Mouse (Mus musculus): ENCODE measurements around the gene Cyp2a12.
"Not testable (repeated sequence)": the region's sequence is repeated elsewhere in the genome, so short reads cannot be mapped to it uniquely, and the experiment has no call there.

Cyp2a12 gene

DNA sequence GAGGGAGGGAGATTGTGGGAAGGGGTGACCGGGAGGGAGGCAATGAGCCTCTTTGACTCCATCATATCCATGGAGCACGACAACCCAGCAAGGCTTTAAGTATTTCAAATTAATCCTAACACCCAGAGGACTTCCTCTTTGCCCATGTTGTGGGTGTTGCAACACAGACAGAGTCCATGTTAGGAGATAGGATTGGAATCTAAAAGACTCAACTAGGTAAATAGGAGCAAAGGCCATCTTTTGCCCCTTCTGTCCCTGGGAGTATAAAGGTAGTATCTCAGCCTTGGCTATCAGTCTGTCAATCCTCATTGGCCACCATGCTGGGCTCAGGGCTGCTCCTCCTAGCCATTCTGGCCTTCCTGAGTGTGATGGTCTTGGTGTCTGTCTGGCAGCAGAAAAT, at the start of gene Cyp2a12:
TSS of gene Cyp2a12 (plus strand) at position 293 of the 400 bp plus-strand sequence.
- DNase-seq, result no peak

DNA sequence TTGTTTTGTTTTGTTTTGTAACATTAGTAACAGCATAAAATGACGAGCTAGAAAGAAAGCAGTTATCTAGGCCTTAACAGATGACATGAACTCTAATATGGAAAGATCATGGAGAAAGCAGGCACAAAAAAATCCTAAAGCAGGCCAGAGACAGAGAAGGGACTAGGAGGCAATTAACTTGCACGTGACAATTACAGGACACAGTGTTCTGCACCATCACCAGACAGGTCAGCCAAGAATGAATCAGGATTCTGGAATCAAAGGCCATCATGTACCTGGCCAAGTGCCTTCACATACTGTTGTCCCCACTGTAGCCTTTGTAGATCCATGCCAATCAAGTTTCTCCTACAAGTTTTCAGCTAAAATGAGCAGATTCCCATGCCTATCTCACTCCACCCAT, 47.4 kb upstream of the Cyp2a12 start:
- not testable (repeated sequence) for DNase-seq

DNA sequence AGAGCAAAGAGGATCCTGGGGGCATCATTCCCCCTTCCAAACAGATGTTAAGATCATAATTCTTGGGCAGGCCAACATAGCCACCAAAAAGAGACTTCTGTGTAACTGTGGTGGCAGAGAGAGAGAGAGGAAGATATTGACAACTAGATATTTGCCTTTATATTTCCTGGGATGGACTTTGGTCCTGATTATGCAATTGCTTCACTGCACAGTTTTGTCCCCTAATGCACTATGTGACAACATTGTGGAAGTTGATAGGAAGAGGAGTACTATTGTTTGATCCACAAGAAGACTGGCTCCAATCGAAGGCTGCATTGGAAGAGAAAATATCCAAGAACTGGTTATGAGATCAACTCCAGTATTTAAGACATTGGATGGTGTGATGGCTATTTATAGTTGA, 46.9 kb upstream of the Cyp2a12 start:
- not testable (repeated sequence) for DNase-seq

DNA sequence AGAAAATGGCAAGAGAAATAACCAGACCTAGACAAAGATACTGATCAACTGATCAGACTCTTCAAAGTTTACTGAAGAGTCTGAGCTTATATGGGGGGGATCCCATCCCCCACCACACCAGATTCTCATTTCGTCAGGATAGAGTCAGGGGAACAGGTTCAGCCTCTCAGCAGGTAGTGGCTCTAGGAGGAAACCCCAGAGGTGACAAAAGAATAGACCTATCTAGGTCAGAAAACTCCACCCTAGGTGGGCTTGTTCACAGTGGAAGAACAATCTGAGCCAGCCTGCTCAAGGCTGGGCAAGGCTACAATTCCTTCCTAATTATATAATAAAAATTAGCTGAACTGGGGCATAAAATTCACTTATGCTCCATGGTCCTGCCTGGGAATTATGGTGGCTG, 46.3 kb upstream of the Cyp2a12 start:
- no peak for DNase-seq

DNA sequence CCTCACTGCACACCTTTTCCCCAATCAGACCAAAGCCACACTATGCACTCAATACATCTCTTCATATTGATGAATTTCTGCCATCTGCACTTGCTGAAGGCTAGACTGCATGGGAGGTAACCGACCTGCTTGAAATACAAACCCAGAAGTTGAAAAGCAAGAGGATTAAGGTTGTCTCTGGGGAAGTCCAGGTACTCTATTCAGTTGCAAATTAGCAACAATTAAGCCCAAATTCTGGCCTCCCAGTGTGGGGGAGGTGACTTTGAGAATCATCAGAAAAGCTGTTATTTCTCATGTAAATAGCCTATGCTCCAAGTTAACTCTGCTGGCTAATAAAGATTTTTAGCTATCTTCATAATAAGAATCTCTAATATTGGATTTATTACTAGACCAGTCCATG, 45.7 kb upstream of the Cyp2a12 start:
- not testable (repeated sequence) for DNase-seq

DNA sequence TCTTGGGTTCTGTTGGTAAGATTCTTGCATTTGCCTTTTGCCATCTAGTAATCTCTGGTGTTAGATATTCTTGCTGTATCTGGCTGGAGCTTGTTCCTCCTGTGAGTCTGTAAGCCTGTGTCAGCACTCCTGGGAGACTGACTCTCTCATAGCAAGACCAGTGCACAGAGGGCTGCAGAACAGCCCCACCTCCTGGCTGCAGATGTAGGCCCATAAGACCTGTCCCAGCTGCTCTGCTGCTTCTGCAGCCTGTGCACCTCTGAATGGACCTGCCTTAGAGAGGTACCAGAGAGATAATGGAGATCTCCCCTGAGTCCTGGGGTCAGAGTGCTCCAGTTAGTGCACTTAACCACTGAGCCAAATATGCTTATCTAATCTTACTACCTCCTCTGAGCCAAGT, 2.3 kb upstream of the Cyp2a12 start:
- DNase-seq, result peak; percentile 6

DNA sequence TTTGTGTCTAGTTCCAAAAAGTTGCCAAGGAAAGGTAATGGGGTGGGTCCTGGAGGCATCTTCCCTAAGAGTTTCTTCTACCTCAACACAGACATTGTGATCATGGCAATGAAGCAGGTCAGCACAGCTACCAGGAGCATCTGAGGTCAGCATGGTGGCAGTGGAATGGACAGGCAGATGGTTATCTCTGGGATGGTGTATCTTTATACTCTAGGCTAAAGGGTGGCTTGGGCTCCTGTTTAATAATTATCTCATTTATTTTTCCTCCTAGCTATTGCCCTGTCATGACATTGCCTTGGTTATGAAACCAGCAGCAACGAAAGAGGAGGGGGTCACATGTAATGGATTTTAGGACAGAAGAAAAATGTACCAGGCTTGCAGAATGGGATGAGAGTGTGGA, 20.0 kb downstream of the Cyp2a12 start:
- DNase-seq, result not testable (repeated sequence)

DNA sequence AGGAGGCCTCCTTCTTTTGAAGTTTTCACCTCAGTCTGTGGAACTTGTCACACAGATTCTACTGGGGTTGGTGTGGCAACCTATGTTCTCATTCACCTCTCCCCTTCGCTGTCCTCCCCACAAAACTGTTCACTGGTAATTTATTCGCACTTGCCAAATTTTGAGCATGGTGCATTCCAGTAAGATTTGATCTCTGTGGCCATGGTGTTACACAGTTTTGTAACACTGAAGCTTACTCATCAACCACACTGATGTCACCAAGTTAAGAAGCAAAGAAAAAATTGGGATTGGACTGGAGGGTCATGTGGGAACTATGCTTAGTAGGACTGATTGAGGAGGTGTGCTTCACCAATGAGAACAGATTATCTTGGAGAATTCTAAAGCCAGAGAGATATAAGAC, 30.5 kb downstream of the Cyp2a12 start:
- DNase-seq, result not testable (repeated sequence)

DNA sequence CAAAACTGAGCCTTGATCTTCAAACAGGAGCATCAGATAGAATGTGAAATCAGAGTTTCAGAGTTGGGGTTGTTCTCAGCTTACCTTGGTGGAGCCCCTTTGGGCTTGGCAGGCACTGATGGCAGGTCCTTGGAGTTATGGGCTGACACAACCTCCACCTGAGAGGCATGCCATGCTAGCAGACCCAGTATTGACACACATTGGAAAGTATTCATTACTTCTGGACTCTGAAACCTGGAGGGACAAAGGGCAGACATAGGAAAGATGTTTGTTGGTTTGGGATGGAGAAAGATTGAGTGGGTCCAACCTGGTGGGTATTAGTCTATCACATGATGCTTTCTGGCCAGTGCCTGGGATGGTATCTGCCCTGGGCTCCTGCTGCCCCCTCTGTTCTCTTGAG, 31.0 kb downstream of the Cyp2a12 start:
- DNase-seq, result not testable (repeated sequence)

DNA sequence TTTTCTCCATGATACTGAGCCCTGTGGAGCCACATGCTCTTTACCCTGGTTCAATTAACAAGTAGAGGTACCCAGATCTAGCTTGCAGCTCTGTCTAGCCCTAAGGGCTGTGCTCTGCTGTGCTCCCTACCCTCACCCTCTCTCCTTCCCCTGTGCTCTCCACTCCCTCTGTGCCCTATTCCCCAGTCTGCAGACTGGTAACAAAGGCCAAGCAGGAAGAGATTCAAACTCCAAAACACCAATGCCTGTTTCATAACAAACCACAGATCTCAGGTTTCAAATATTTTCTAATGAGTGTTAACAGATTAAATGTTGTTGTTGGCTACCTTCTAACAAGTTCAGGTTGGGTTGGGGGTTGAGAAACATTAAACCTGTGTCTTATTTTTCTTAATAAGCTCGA, 49.8 kb downstream of the Cyp2a12 start:
- no peak for DNase-seq

DNA sequence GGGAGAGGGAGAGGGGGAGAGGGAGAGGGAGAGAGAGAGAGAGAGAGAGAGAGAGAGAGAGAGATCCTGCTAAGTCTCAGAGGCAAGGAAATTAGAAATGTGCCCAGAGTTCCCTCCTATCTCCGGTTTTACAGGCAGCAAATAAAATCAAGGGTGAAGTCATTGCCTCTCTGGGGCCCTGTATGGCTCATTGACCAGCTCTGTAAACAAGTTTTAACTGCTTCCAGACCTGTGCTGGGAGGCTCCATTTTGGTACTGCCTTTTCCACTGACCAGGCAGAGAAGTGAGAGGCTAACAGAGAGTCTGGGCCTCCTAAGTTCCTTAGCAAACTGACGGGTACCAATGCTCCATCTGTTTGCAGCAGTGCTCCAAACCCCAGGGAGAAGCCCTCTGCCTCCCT, 52.7 kb downstream of the Cyp2a12 start:
- no peak for DNase-seq
